Mouse (Mus musculus) thymus, adult 2 months (tissue): Measurements from ENCODE around the gene Cacng2. TPM values are rescaled to one million over a fixed set of nuclear protein-coding genes. Genes with fewer than 3 reads are reported as not detected.

Experiments
- DNase-seq: peaks from one replicate; pipeline ENCODE4 v3.0.0; 2021
- H3K27ac ChIP-seq: fragments of 200-500 bp; 2 replicates; pipeline ENCODE4 v1.5.1; 2012; ENCODE audit warnings: low read length, control low read depth; ENCODE audit not compliant: control insufficient read depth, insufficient read depth
- H3K27me3 ChIP-seq: fragments of 200-500 bp; 2 replicates; pipeline ENCODE4 v1.6.1; 2012; ENCODE audit warnings: mild to moderate bottlenecking, low read length, moderate library complexity, mixed read lengths; ENCODE audit not compliant: control insufficient read depth, insufficient read depth
- H3K36me3 ChIP-seq: fragments of 200-500 bp; 2 replicates; pipeline ENCODE4 v1.6.1; 2012; ENCODE audit warnings: mild to moderate bottlenecking, low read length, moderate library complexity; ENCODE audit not compliant: control insufficient read depth, insufficient read depth
- H3K4me1 ChIP-seq: fragments of 200-500 bp; replicated peaks from 2 replicates; pipeline ENCODE4 v1.6.1; 2012; ENCODE audit warnings: low read length; ENCODE audit not compliant: control insufficient read depth, insufficient read depth
- H3K4me3 ChIP-seq: fragments of 200-500 bp; 2 replicates; pipeline ENCODE4 v1.5.1; 2012; ENCODE audit warnings: mild to moderate bottlenecking, low read length, control low read depth, moderate library complexity; ENCODE audit not compliant: control insufficient read depth, insufficient read depth
- CTCF ChIP-seq: fragments of 200-500 bp; IDR thresholded peaks from 2 replicates; pipeline ENCODE4 v1.5.1; 2012; ENCODE audit warnings: mild to moderate bottlenecking, control low read depth, low read length, moderate library complexity, borderline replicate concordance; ENCODE audit not compliant: control insufficient read depth, poor library complexity, insufficient read depth; ENCODE audit errors: extremely low read depth
- POLR2A ChIP-seq: fragments of 200-500 bp; IDR thresholded peaks from 2 replicates; pipeline ENCODE4 v1.6.1; 2012; ENCODE audit warnings: mild to moderate bottlenecking, low read length, control low read depth, moderate library complexity; ENCODE audit not compliant: control insufficient read depth, poor library complexity, insufficient read depth; ENCODE audit errors: extremely low read depth
- WGBS: fragments of 180-500 bp; shearing (Covaris S2); methylation state at CpG from one replicate; pipeline ENCODE4 v1.1.7; 2018; 5-methylcytosine and 5-hydroxymethylcytosine counted together
- polyA plus RNA-seq: library from polyadenylated mRNA; depleted of rRNA; stranded (reverse); fragments of >200 nt; gene quantifications from 2 replicates; pipeline ENCODE4 v1.2.3, GENCODE M21; 2012

Gene Cacng2
- polyA plus RNA-seq, 1 experiment: not detected

- WGBS: 17% methylated on average over 39 of the region's 39 CpGs
- no peaks in the 10 kb centered on the region for H3K4me1 ChIP-seq
- TF ChIP-seq CTCF (no peak), POLR2A (no peak)
- no peaks in the 10 kb centered on the region for H3K36me3 ChIP-seq
- H3K4me3 ChIP-seq: no peak overlapping the region
- no peak overlapping the region for H3K27ac ChIP-seq
- no peaks in the 10 kb centered on the region for H3K27me3 ChIP-seq
- no peak for DNase-seq
Measured at GRCm38 (mm10) chr15:78119248-78119647, 580 bp downstream of the Cacng2 start.

GRCm38 (mm10) chr15:78118275-78118995 lies 1.4 kb downstream of the Cacng2 start:
- 76% methylated on average over 18 of the region's 18 CpGs for WGBS
- DNase-seq: no peak

GRCm38 (mm10) chr15:78117731-78118130 lies 2.1 kb downstream of the Cacng2 start:
- H3K4me3 ChIP-seq: no peak overlapping the region
- no peak overlapping the region for H3K27ac ChIP-seq
- no peak for TF ChIP-seq CTCF
- TF ChIP-seq POLR2A: no peak
- H3K4me1 ChIP-seq: no peaks in the 10 kb centered on the region
- H3K36me3 ChIP-seq: no peaks in the 10 kb centered on the region
- no peaks in the 10 kb centered on the region for H3K27me3 ChIP-seq
- WGBS: 92% methylated on average over 16 of the region's 16 CpGs
- DNase-seq: no peak

More at GRCm38 (mm10) chr15:78118275-78118995, 1.4 kb downstream of the Cacng2 start:
- no peak overlapping the region for H3K27ac ChIP-seq
- no peak overlapping the region for H3K4me3 ChIP-seq
- H3K4me1 ChIP-seq: no peaks in the 10 kb centered on the region
- H3K36me3 ChIP-seq: no peaks in the 10 kb centered on the region
- no peaks in the 10 kb centered on the region for H3K27me3 ChIP-seq
- no peak for TF ChIP-seq POLR2A

- no peak for TF ChIP-seq CTCF
- TF ChIP-seq POLR2A: no peak
Measured at GRCm38 (mm10) chr15:78116936-78117335, 2.9 kb downstream of the Cacng2 start.

GRCm38 (mm10) chr15:78116244-78116643 lies 3.6 kb downstream of the Cacng2 start:
- no peaks in the 10 kb centered on the region for H3K4me1 ChIP-seq
- TF ChIP-seq CTCF: no peak
- TF ChIP-seq POLR2A: no peak
- DNase-seq: no peak
- no peaks in the 10 kb centered on the region for H3K36me3 ChIP-seq
- WGBS: 82% methylated on average over 10 of the region's 10 CpGs
- H3K27ac ChIP-seq: no peak overlapping the region
- H3K4me3 ChIP-seq: no peak overlapping the region
- H3K27me3 ChIP-seq: no peaks in the 10 kb centered on the region

More at GRCm38 (mm10) chr15:78116936-78117335, 2.9 kb downstream of the Cacng2 start:
- DNase-seq: no peak
- H3K36me3 ChIP-seq: no peaks in the 10 kb centered on the region
- no peak overlapping the region for H3K27ac ChIP-seq
- H3K27me3 ChIP-seq: no peaks in the 10 kb centered on the region
- WGBS: 90% methylated on average over 10 of the region's 10 CpGs
- H3K4me1 ChIP-seq: no peaks in the 10 kb centered on the region
- no peak overlapping the region for H3K4me3 ChIP-seq

GRCm38 (mm10) chr15:78099516-78099915 lies 20.3 kb downstream of the Cacng2 start:
- Histone ChIP-seq H3K4me1 (no peaks in the 10 kb centered on the region), H3K4me3 (no peak overlapping the region), H3K27me3 (no peaks in the 10 kb centered on the region), H3K27ac (no peak overlapping the region), H3K36me3 (no peaks in the 10 kb centered on the region)
- DNase-seq: no peak
- TF ChIP-seq CTCF: no peak
- TF ChIP-seq POLR2A: no peak
- WGBS: 54% methylated on average over 5 of the region's 5 CpGs

GRCm38 (mm10) chr15:78096004-78096403 lies 23.8 kb downstream of the Cacng2 start:
- Histone ChIP-seq H3K27ac (no peak overlapping the region), H3K4me3 (no peak overlapping the region), H3K36me3 (no peaks in the 10 kb centered on the region), H3K27me3 (no peaks in the 10 kb centered on the region), H3K4me1 (no peaks in the 10 kb centered on the region)
- no peak for DNase-seq
- TF ChIP-seq CTCF (no peak), POLR2A (no peak)
- 82% methylated on average over 16 of the region's 16 CpGs for WGBS
